Comparison of ENCODE assay signal across 8 mouse cellular contexts in the genomic region with DNA sequence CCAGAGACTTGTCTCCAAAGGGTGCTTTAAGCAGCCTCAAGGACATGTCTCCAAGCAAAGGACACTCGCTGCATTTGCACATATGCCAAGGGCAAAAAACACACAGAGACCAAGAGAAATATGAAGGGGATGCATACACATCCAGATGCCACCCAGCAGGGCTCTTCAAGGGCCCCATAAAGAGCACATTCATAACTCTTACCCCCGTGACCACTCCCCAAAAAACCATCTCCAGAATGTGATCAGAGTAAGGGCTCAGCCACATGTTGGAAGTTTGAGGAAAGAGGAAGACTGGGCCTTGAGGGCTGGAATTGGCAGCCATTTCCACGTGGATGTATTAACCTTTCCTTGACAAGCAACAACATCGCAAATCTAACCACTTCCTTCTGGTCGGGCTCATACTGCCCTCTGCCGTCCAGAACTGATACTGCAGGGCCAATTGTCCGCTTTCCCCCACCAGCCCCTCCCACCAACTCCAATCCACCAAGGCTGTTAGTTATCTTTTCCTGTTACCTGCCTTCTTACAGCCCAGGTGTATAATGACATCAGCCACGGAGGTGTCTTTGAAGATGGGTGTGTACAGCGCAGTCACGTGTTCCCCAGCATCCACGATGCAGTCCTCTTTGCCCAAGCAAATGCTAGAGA. TPM values are rescaled to one million over a fixed set of nuclear protein-coding genes. Genes with fewer than 3 reads are reported as not detected.
DNase-seq lines count a peak whose midpoint lies in the region; ATAC-seq and TF ChIP-seq lines count a peak whose summit lies in the region.

No protein-coding gene starts in this region.

- no peak for TF ChIP-seq POLR2A in limb, embryonic 14.5 days (IDR thresholded peaks at IDR 0.05; ENCODE audit: borderline replicate concordance, extremely low read depth, insufficient read depth, insufficient read length)

- H3K4me2 ChIP-seq in kidney, embryonic 14.5 days (replicated peaks; ENCODE audit: low read depth, low read length) = no peak overlapping the region
- H3K4me2 ChIP-seq in limb, embryonic 14.5 days (replicated peaks; ENCODE audit: low read depth, low read length, severe bottlenecking) = no peak overlapping the region

- no peak overlapping the region for H3K9ac ChIP-seq in kidney, embryonic 14.5 days (ENCODE audit: low read depth, low read length)
- H3K9ac ChIP-seq in limb, embryonic 14.5 days (ENCODE audit: low read depth, low read length, severe bottlenecking) = no peak overlapping the region

- no peaks in the 10 kb centered on the region for H3K9me3 ChIP-seq in kidney, embryonic 14.5 days (ENCODE audit: control insufficient read depth, low read length)
- no peaks in the 10 kb centered on the region for H3K9me3 ChIP-seq in limb, embryonic 14.5 days (ENCODE audit: control insufficient read depth, low read length)

- H3K27me3 ChIP-seq in kidney, embryonic 14.5 days (ENCODE audit: control insufficient read depth, insufficient read depth, low read length) = no peaks in the 10 kb centered on the region
- H3K27me3 ChIP-seq in limb, embryonic 14.5 days (ENCODE audit: control insufficient read depth, insufficient read depth, low read length) = no peaks in the 10 kb centered on the region

- peak; percentile 62 for ATAC-seq in kidney, embryonic 14.5 days (ENCODE audit: low FRiP score, low TSS enrichment)
- 0 out of 2 replicates have a peak, but pooled peaks have one; percentile 12 for ATAC-seq in limb, embryonic 14.5 days (ENCODE audit: low FRiP score, low read depth)

- WGBS in kidney, embryonic 14.5 days = 12% methylated on average over 11 of the region's 11 CpGs
- WGBS in limb, embryonic 14.5 days = 16% methylated on average over 11 of the region's 11 CpGs

- H3K36me3 ChIP-seq in kidney, embryonic 14.5 days (ENCODE audit: control insufficient read depth, insufficient read depth, low read length) = no peaks in the 10 kb centered on the region
- H3K36me3 ChIP-seq in limb, embryonic 14.5 days (ENCODE audit: control insufficient read depth, insufficient read depth, low read length) = no peaks in the 10 kb centered on the region

- no peaks in the 10 kb centered on the region for H3K4me1 ChIP-seq in kidney, embryonic 14.5 days (ENCODE audit: control insufficient read depth, insufficient read depth, low read length)
- H3K4me1 ChIP-seq in limb, embryonic 14.5 days (ENCODE audit: control insufficient read depth, insufficient read depth, low read length) = peaks cover 6% of the 10 kb centered on the region

- DNase-seq in B cell, adult 2 months = peak; percentile 88 to 89
- peak; percentile 91 for DNase-seq in adrenal gland, postnatal 10 days
- DNase-seq in embryo, embryonic 9.5 days (ENCODE audit: extremely low spot score) = peak; percentile 82
- DNase-seq in gastrocnemius, postnatal 4 days (ENCODE audit: low spot score in 2 of 2) = peak; percentile 74 to 82
- peak; percentile 76 for DNase-seq in limb, embryonic 14.5 days (ENCODE audit: low spot score)
- peak; percentile 57 to 76 for DNase-seq in natural killer cell, adult 2 months (ENCODE audit: low spot score in 2 of 2)
- peak; percentile 74 to 91 for DNase-seq in spleen, postnatal 4 days (ENCODE audit: low spot score in 2 of 2)

- H3K4me3 ChIP-seq in kidney, embryonic 14.5 days (ENCODE audit: low read length) = no peak overlapping the region
- no peak overlapping the region for H3K4me3 ChIP-seq in limb, embryonic 14.5 days (replicated peaks; ENCODE audit: low read length)

- H3K27ac ChIP-seq in kidney, embryonic 14.5 days (ENCODE audit: low read depth, low read length) = no peak overlapping the region
- H3K27ac ChIP-seq in limb, embryonic 14.5 days (replicated peaks; ENCODE audit: low read depth, low read length) = no peak overlapping the region

RNA-seq across cellular contexts. Expression of gene Slc26a9, which starts 21.7 kb away (rescaled TPM):
- total RNA-seq in adrenal gland, postnatal 10 days (2021) = under 1 TPM in 1 of 2 experiments, not detected in 1; 0.15 TPM
- total RNA-seq in gastrocnemius, postnatal 4 days (2021) = under 1 TPM in 1 of 2 experiments, not detected in 1; 0.39 TPM
- 0.33 and 0.62 TPM in 2 replicates for polyA plus RNA-seq in kidney, embryonic 14.5 days (2014; fragmentation: Nextera tagmentation; extraction: Ambion mirVana)
- 0.03 and 0.09 TPM in 2 replicates for polyA plus RNA-seq in limb, embryonic 14.5 days (2012; rRNA removed)
- not detected in 2 replicates for polyA plus RNA-seq in limb, embryonic 14.5 days (2014; fragmentation: Nextera tagmentation; extraction: Ambion mirVana)

RNA-seq across cellular contexts. Expression of gene Pm20d1, which starts 31.7 kb away (rescaled TPM):
- total RNA-seq in adrenal gland, postnatal 10 days (2021) = 10 to 100 TPM; 14.7 to 19.1 TPM
- 1 to 10 TPM; 1.1 TPM for total RNA-seq in gastrocnemius, postnatal 4 days (2021)
- 1.1 and 2.1 TPM in 2 replicates for polyA plus RNA-seq in kidney, embryonic 14.5 days (2014; fragmentation: Nextera tagmentation; extraction: Ambion mirVana)
- polyA plus RNA-seq in limb, embryonic 14.5 days (2012; rRNA removed) = 0.42 and 0.53 TPM in 2 replicates
- 0.29 and 0.90 TPM in 2 replicates for polyA plus RNA-seq in limb, embryonic 14.5 days (2014; fragmentation: Nextera tagmentation; extraction: Ambion mirVana)

Comparison
In these comparisons a context has a peak if more than half of its experiments do, and no peak if none do; other contexts are left out.
1. RNA of gene Pm20d1, which starts 31.7 kb away (total RNA-seq): 14.7 to 19.1 TPM in adrenal gland, postnatal 10 days; 1.1 TPM in gastrocnemius, postnatal 4 days; every median in the first group is over 4 times any median in the second.
2. Peak in every context shown above with its lines, with median percentiles within 50 percentile points of each other: DNase-seq.